Mouse (Mus musculus): ENCODE measurements at regions not wholly inside any gene's neighbourhood (a gene's known extent, or its start where the extent isn't known, plus 50 kb on each side); places are given as distances from the start of the nearest gene placed in this dataset.

DNA sequence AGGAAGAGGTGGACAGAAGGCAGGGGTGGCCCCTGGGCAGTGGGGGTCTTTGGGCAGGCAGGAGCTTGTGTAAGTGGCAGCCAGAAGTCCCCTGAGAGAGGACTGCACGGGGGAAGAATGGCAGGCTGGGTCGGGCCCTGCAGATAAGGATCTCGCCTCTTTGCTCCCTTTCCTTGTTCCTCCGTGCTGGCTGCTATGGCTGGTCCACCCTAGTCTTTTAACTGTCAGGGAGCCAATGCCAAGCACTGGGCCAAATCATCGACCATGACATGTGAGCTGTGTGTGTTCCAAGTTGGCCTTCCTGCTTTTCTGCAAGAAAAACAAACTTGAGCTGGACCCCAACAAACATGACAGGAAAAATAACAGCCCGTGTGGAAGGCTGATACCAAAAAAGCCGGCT, 153.8 kb upstream of the Gm37988 start:
- no peak for TF ChIP-seq CHD2 (IDR thresholded peaks at IDR 0.05; ENCODE audit: low read depth, low read length)
- no peak for TF ChIP-seq HCFC1 (IDR thresholded peaks at IDR 0.05; ENCODE audit: borderline replicate concordance, insufficient read depth, low read length)
